Mouse (Mus musculus) neural tube, embryonic 13.5 days (tissue): Measurements from ENCODE around the gene Klrb1. TPM values are rescaled to one million over a fixed set of nuclear protein-coding genes. Genes with fewer than 3 reads are reported as not detected.

ENCODE experiments used
- ATAC-seq: fragments of 200-750 bp; cut with Nextera tagmentation; 2 replicates; pipeline ENCODE4 v1.8.0; 2017; ENCODE audit warnings: low read depth, mild to moderate bottlenecking, moderate TSS enrichment, moderate library complexity
- H3K27ac ChIP-seq: fragments of 300-500 bp; sonication (generic); replicated peaks from 2 replicates; pipeline ENCODE4 v1.5.1; 2015; ENCODE audit warnings: moderate library complexity, mild to moderate bottlenecking, inconsistent platforms
- H3K27me3 ChIP-seq: fragments of 300-500 bp; sonication (generic); 2 replicates; pipeline ENCODE4 v1.6.1; 2015; ENCODE audit warnings: mild to moderate bottlenecking, inconsistent platforms
- H3K36me3 ChIP-seq: fragments of 300-500 bp; sonication (generic); 2 replicates; pipeline ENCODE4 v1.6.1; 2015; ENCODE audit warnings: mild to moderate bottlenecking, inconsistent platforms
- H3K4me1 ChIP-seq: fragments of 300-500 bp; sonication (generic); replicated peaks from 2 replicates; pipeline ENCODE4 v1.6.1; 2015; ENCODE audit warnings: inconsistent platforms
- H3K4me2 ChIP-seq: fragments of 300-500 bp; sonication (generic); 2 replicates; pipeline ENCODE4 v1.6.1; 2015; ENCODE audit warnings: inconsistent platforms, mild to moderate bottlenecking, moderate library complexity
- H3K4me3 ChIP-seq: fragments of 300-500 bp; sonication (generic); 2 replicates; pipeline ENCODE4 v1.5.1; 2015; ENCODE audit warnings: mild to moderate bottlenecking, inconsistent platforms
- H3K9ac ChIP-seq: fragments of 300-500 bp; sonication (generic); 2 replicates; pipeline ENCODE4 v1.6.1; 2015; ENCODE audit warnings: moderate library complexity, mild to moderate bottlenecking, inconsistent platforms
- H3K9me3 ChIP-seq: fragments of 300-500 bp; sonication (generic); 2 replicates; pipeline ENCODE4 v1.6.1; 2016; ENCODE audit warnings: inconsistent platforms
- WGBS: fragments of 180-500 bp; shearing (Covaris S2); methylation state at CpG from one replicate; pipeline ENCODE4 v1.1.7; 2015; 5-methylcytosine and 5-hydroxymethylcytosine counted together
- polyA plus RNA-seq: library from polyadenylated mRNA; unstranded; fragments of >200 nt; fragmentation: Nextera tagmentation; extraction: Ambion mirVana; gene quantifications from 2 replicates; pipeline ENCODE4 v1.2.1, GENCODE M21; 2015

Gene Klrb1
- polyA plus RNA-seq, 1 experiment from 2014 or later = 0.63 TPM

GRCm38 (mm10) chr6:128679574-128679973 lies 43.3 kb downstream of the Klrb1 start:
- H3K9ac ChIP-seq = no peak overlapping the region
- no peaks in the 10 kb centered on the region for H3K9me3 ChIP-seq
- no peak for ATAC-seq
- no peak overlapping the region for H3K27ac ChIP-seq
- H3K4me3 ChIP-seq = no peak overlapping the region
- H3K4me1 ChIP-seq = no peaks in the 10 kb centered on the region
- no peak overlapping the region for H3K4me2 ChIP-seq
- no peaks in the 10 kb centered on the region for H3K27me3 ChIP-seq
- H3K36me3 ChIP-seq = no peaks in the 10 kb centered on the region

GRCm38 (mm10) chr6:128669936-128670335 lies 52.9 kb downstream of the Klrb1 start:
- WGBS = 68% methylated on average over 4 of the region's 4 CpGs
- no peaks in the 10 kb centered on the region for H3K9me3 ChIP-seq
- H3K4me3 ChIP-seq = no peak overlapping the region
- no peak overlapping the region for H3K9ac ChIP-seq
- no peak for ATAC-seq
- H3K4me1 ChIP-seq = no peaks in the 10 kb centered on the region
- no peak overlapping the region for H3K27ac ChIP-seq
- H3K4me2 ChIP-seq = no peak overlapping the region
- H3K27me3 ChIP-seq = no peaks in the 10 kb centered on the region
- H3K36me3 ChIP-seq = no peaks in the 10 kb centered on the region

DNA sequence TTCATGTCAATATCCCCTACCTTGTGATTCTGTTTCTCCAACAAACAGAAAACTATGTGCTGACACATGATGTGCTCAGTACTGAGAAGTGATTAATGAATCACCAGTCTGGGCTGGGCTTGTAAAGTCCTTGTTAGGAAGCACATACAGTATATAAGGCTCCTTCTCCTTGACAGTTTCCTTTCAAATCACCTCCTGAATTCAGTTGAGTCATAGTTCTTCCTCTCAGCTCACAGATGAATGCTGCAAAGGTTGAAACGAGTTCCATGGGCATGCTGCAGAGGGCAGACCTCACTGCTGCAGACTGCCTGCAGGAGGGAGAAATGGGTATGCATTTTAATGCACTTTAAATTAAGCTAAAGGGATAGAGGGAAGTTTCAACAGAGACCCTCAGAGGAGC lies 60.7 kb downstream of the Klrb1 start, which contains the start of gene Clec2h:
Gene Clec2h, plus strand, starts transcription at position 180 of the 400 bp plus-strand sequence.
- no peak for ATAC-seq
- H3K27me3 ChIP-seq = no peaks in the 10 kb centered on the region
- no peak within 1 kb of the TSS for H3K27ac ChIP-seq
- H3K9ac ChIP-seq = no peak within 1 kb of the TSS
- H3K4me1 ChIP-seq = no peaks in the 10 kb centered on the region
- 13% methylated on average over 1 of the region's 1 CpGs for WGBS
- H3K36me3 ChIP-seq = no peaks in the 10 kb centered on the region
- H3K4me3 ChIP-seq = no peak within 1 kb of the TSS
- H3K9me3 ChIP-seq = no peaks in the 10 kb centered on the region
- H3K4me2 ChIP-seq = no peak within 1 kb of the TSS

DNA sequence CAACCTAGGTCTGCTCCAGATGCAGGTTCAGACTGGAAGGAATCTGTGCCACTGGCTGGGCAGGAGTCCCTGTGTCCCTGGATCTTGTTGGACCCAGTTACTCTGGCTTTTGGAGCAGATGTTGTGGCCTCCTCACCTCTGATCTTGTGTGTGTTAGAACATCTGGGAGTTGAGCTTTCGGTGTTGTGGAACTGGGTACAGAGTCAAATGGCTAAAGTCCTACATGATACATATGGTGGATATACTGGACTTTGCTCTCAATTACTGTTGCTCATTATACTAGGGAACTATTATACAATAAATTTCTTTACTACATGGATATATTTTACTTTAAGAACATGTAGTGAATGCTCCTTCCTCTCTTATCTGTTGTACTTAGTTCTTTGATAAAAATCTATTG lies 61.6 kb downstream of the Klrb1 start:
- ATAC-seq = no peak
- no peak overlapping the region for H3K4me2 ChIP-seq
- no peak overlapping the region for H3K27ac ChIP-seq
- H3K27me3 ChIP-seq = no peaks in the 10 kb centered on the region
- no peak overlapping the region for H3K9ac ChIP-seq
- H3K4me3 ChIP-seq = no peak overlapping the region
- no peaks in the 10 kb centered on the region for H3K9me3 ChIP-seq
- no peaks in the 10 kb centered on the region for H3K4me1 ChIP-seq
- no peaks in the 10 kb centered on the region for H3K36me3 ChIP-seq
- 97% methylated on average over 1 of the region's 1 CpGs for WGBS

Other genes with a start within 250 kb of the Klrb1 start
- gene Pzp, start 196.3 kb downstream of the Klrb1 start, polyA plus RNA-seq = 0.21 and 0.34 TPM in 2 replicates
- 0.91 and 1.4 TPM in 2 replicates for gene A2ml1, start 141.5 kb downstream of the Klrb1 start, polyA plus RNA-seq
- not detected in 2 replicates for gene Klrb1a, start 99.5 kb downstream of the Klrb1 start, polyA plus RNA-seq
- gene Clec2h, start 60.7 kb downstream of the Klrb1 start, polyA plus RNA-seq = not detected in 2 replicates
- gene Klrb1c, start 66.2 kb upstream of the Klrb1 start, polyA plus RNA-seq = 0.10 TPM in 1 of 2 replicates, not detected in the other
- gene Gm44511, start 103.3 kb upstream of the Klrb1 start, polyA plus RNA-seq = not detected in 2 replicates
- not detected in 2 replicates for gene Klrb1b, start 103.3 kb upstream of the Klrb1 start, polyA plus RNA-seq
- gene Clec2i, start 164.5 kb upstream of the Klrb1 start, polyA plus RNA-seq = not detected in 2 replicates
- 0.62 and 0.68 TPM in 2 replicates for gene BC035044, start 168.1 kb upstream of the Klrb1 start, polyA plus RNA-seq
- not detected in 2 replicates for gene Clec2g, start 211.3 kb upstream of the Klrb1 start, polyA plus RNA-seq